Mouse (Mus musculus) midbrain, postnatal 0 days (tissue): ENCODE measurements around the gene Fndc3b. TPM values are rescaled to one million over a fixed set of nuclear protein-coding genes. Genes with fewer than 3 reads are reported as not detected.

Source experiments
- ATAC-seq: fragments of 200-750 bp; cut with Nextera tagmentation; 2 replicates; pipeline ENCODE4 v1.8.0; 2017; ENCODE audit warnings: moderate number of reproducible peaks, mild to moderate bottlenecking, moderate TSS enrichment, moderate library complexity; ENCODE audit not compliant: low FRiP score
- DNase-seq: peaks from one replicate; pipeline ENCODE4 v3.0.0-alpha.2; 2015; ENCODE audit warnings: low spot score
- H3K27ac ChIP-seq: fragments of 300-500 bp; sonication (generic); 2 replicates; pipeline ENCODE4 v1.5.1; 2014; ENCODE audit warnings: low read depth, mild to moderate bottlenecking, low read length, mixed read lengths
- H3K27me3 ChIP-seq: fragments of 300-500 bp; sonication (generic); 2 replicates; pipeline ENCODE4 v1.6.1; 2014; ENCODE audit warnings: low read length, control low read depth, mixed read lengths; ENCODE audit not compliant: insufficient read depth
- H3K36me3 ChIP-seq: fragments of 300-500 bp; sonication (generic); 2 replicates; pipeline ENCODE4 v1.6.1; 2014; ENCODE audit warnings: low read length, control low read depth, mixed read lengths; ENCODE audit not compliant: insufficient read depth
- H3K4me1 ChIP-seq: fragments of 300-500 bp; sonication (generic); 2 replicates; pipeline ENCODE4 v1.6.1; 2014; ENCODE audit warnings: mild to moderate bottlenecking, control low read depth, antibody characterized with exemption, low read length, mixed read lengths; ENCODE audit not compliant: insufficient read depth
- H3K4me2 ChIP-seq: fragments of 300-500 bp; sonication (generic); 2 replicates; pipeline ENCODE4 v1.6.1; 2014; ENCODE audit warnings: low read depth, mild to moderate bottlenecking, low read length, mixed read lengths; ENCODE audit not compliant: poor library complexity, severe bottlenecking
- H3K4me3 ChIP-seq: fragments of 300-500 bp; sonication (generic); 2 replicates; pipeline ENCODE4 v1.5.1; 2014; ENCODE audit warnings: low read depth, mild to moderate bottlenecking, low read length, moderate library complexity
- H3K9ac ChIP-seq: fragments of 300-500 bp; sonication (generic); replicated peaks from 2 replicates; pipeline ENCODE4 v1.6.1; 2014; ENCODE audit warnings: mild to moderate bottlenecking, low read length, moderate library complexity, mixed read lengths; ENCODE audit not compliant: poor library complexity, severe bottlenecking
- H3K9me3 ChIP-seq: fragments of 300-500 bp; sonication (generic); 2 replicates; pipeline ENCODE4 v1.6.1; 2016; ENCODE audit warnings: low read length, control low read depth
- CTCF ChIP-seq: IDR thresholded peaks from 2 replicates; pipeline ENCODE4 v1.5.1; 2016; ENCODE audit warnings: antibody characterized with exemption, mild to moderate bottlenecking
- WGBS: fragments of 180-500 bp; shearing (Covaris S2); extraction: QIAGEN DNeasy Blood & Tissue Kit; methylation state at CpG from one replicate; pipeline ENCODE4 v1.1.7; 2014; 5-methylcytosine and 5-hydroxymethylcytosine counted together
- polyA plus RNA-seq: library from polyadenylated mRNA; unstranded; fragments of >200 nt; fragmentation: Nextera tagmentation; extraction: Ambion mirVana; gene quantifications from 2 replicates; pipeline ENCODE4 v1.2.1, GENCODE M21; 2015
- total RNA-seq: library from RNA; depleted of rRNA; stranded (reverse); fragments of >200 nt; gene quantifications from 2 replicates; pipeline ENCODE4 v1.2.3, GENCODE M21; 2014

Gene Fndc3b
- total and polyA plus RNA-seq, 2 experiments from 2014 or later, result 7.6 to 13.4 TPM

GRCm38 (mm10) chr3:27685650-27686208, 25.4 kb downstream of the Fndc3b start:
- WGBS, result 89% methylated on average over 14 of the region's 14 CpGs
- Histone ChIP-seq H3K4me2 (no peak overlapping the region), H3K36me3 (no peaks in the 10 kb centered on the region), H3K4me1 (no peaks in the 10 kb centered on the region), H3K9me3 (no peaks in the 10 kb centered on the region), H3K4me3 (no peak overlapping the region), H3K9ac (no peak overlapping the region), H3K27ac (no peak overlapping the region), H3K27me3 (no peaks in the 10 kb centered on the region)
- no peak for TF ChIP-seq CTCF
- DNase-seq (no peak), ATAC-seq (no peak)

- Histone ChIP-seq H3K27ac (no peak overlapping the region), H3K4me1 (no peaks in the 10 kb centered on the region), H3K36me3 (no peaks in the 10 kb centered on the region), H3K9ac (no peak overlapping the region), H3K9me3 (no peaks in the 10 kb centered on the region), H3K27me3 (no peaks in the 10 kb centered on the region), H3K4me2 (no peak overlapping the region), H3K4me3 (no peak overlapping the region)
- no peak for TF ChIP-seq CTCF
- no peak for DNase-seq
- ATAC-seq, result no peak
- 90% methylated on average over 6 of the region's 6 CpGs for WGBS
These were observed 26.0 kb downstream of the Fndc3b start for GRCm38 (mm10) chr3:27685134-27685533.

- Histone ChIP-seq H3K27me3 (no peaks in the 10 kb centered on the region), H3K9ac (no peak overlapping the region), H3K4me2 (no peak overlapping the region), H3K27ac (no peak overlapping the region), H3K36me3 (no peaks in the 10 kb centered on the region), H3K9me3 (no peaks in the 10 kb centered on the region), H3K4me1 (no peaks in the 10 kb centered on the region), H3K4me3 (no peak overlapping the region)
- DNase-seq (no peak), ATAC-seq (no peak)
- 77% methylated on average over 4 of the region's 4 CpGs for WGBS
- no peak for TF ChIP-seq CTCF
These were observed 27.7 kb downstream of the Fndc3b start for GRCm38 (mm10) chr3:27683374-27683773.

- no peak overlapping the region for H3K4me2 ChIP-seq
- H3K9ac ChIP-seq, result no peak overlapping the region
- peak; percentile 48 for DNase-seq
- no peak overlapping the region for H3K4me3 ChIP-seq
- no peaks in the 10 kb centered on the region for H3K36me3 ChIP-seq
- no peaks in the 10 kb centered on the region for H3K4me1 ChIP-seq
- no peak for ATAC-seq
- no peaks in the 10 kb centered on the region for H3K27me3 ChIP-seq
- no peak overlapping the region for H3K27ac ChIP-seq
- H3K9me3 ChIP-seq, result no peaks in the 10 kb centered on the region
- TF ChIP-seq CTCF, result no peak
- 64% methylated on average over 6 of the region's 6 CpGs for WGBS
These were observed 33.5 kb downstream of the Fndc3b start for GRCm38 (mm10) chr3:27677574-27677973.

- Histone ChIP-seq H3K36me3 (no peaks in the 10 kb centered on the region), H3K9ac (no peak overlapping the region), H3K27ac (no peak overlapping the region), H3K27me3 (no peaks in the 10 kb centered on the region), H3K4me2 (no peak overlapping the region), H3K9me3 (no peaks in the 10 kb centered on the region), H3K4me1 (no peaks in the 10 kb centered on the region; the same call in 1 of the 2 replicates), H3K4me3 (no peak overlapping the region)
- ATAC-seq (0 out of 2 replicates have a peak, but pooled peaks have one; percentile 18), DNase-seq (no peak)
- TF ChIP-seq CTCF, result no peak
- WGBS, result 71% methylated on average over 7 of the region's 7 CpGs
These were observed 37.4 kb downstream of the Fndc3b start for GRCm38 (mm10) chr3:27673660-27674059.

- H3K27me3 ChIP-seq, result no peaks in the 10 kb centered on the region
- no peaks in the 10 kb centered on the region for H3K9me3 ChIP-seq
- no peak overlapping the region for H3K9ac ChIP-seq
- H3K4me3 ChIP-seq, result no peak overlapping the region
- no peak for TF ChIP-seq CTCF
- no peak overlapping the region for H3K4me2 ChIP-seq
- DNase-seq (no peak), ATAC-seq (no peak)
- H3K36me3 ChIP-seq, result no peaks in the 10 kb centered on the region
- no peaks in the 10 kb centered on the region; the same call in 1 of the 2 replicates for H3K4me1 ChIP-seq
- H3K27ac ChIP-seq, result no peak overlapping the region
- WGBS, result 74% methylated on average over 12 of the region's 12 CpGs
These were observed 40.7 kb downstream of the Fndc3b start for GRCm38 (mm10) chr3:27670416-27670815.
